Mouse (Mus musculus) midbrain, embryonic 10.5 days (tissue): ENCODE results near the gene 9930021J03Rik. TPM values are rescaled to one million over a fixed set of nuclear protein-coding genes. Genes with fewer than 3 reads are reported as not detected.
A peak's percentile ranks its signal among the peaks of the same experiment; 100 is the strongest.

ENCODE experiments used
- DNase-seq: peaks from one replicate; pipeline ENCODE4 v3.0.0-alpha.2; 2017; ENCODE audit warnings: low spot score
- H3K27ac ChIP-seq: fragments of 300-500 bp; sonication (generic); replicated peaks from 2 replicates; pipeline ENCODE4 v1.5.1; 2016; ENCODE audit warnings: mild to moderate bottlenecking
- H3K27me3 ChIP-seq: fragments of 300-500 bp; sonication (generic); 2 replicates; pipeline ENCODE4 v1.6.1; 2016; ENCODE audit warnings: low read depth, mild to moderate bottlenecking; ENCODE audit not compliant: poor library complexity, severe bottlenecking
- H3K36me3 ChIP-seq: fragments of 300-500 bp; sonication (generic); 2 replicates; pipeline ENCODE4 v1.6.1; 2016; ENCODE audit warnings: mild to moderate bottlenecking, moderate library complexity
- H3K4me1 ChIP-seq: fragments of 300-500 bp; sonication (generic); 2 replicates; pipeline ENCODE4 v1.6.1; 2016
- H3K4me3 ChIP-seq: fragments of 300-500 bp; sonication (generic); 2 replicates; pipeline ENCODE4 v1.5.1; 2016; ENCODE audit warnings: mild to moderate bottlenecking, moderate library complexity
- H3K9me3 ChIP-seq: fragments of 300-500 bp; sonication (generic); replicated peaks from 2 replicates; pipeline ENCODE4 v1.6.1; 2016; ENCODE audit warnings: mild to moderate bottlenecking
- WGBS: fragments of 180-500 bp; shearing (Covaris S2); methylation state at CpG from one replicate; pipeline ENCODE4 v1.1.7; 2016; 5-methylcytosine and 5-hydroxymethylcytosine counted together
- polyA plus RNA-seq: library from polyadenylated mRNA; unstranded; fragments of >200 nt; fragmentation: Nextera tagmentation; extraction: Ambion mirVana; gene quantifications from 2 replicates; pipeline ENCODE4 v1.2.1, GENCODE M21; 2016

Gene 9930021J03Rik
- 4.0 and 4.2 TPM in 2 replicates for polyA plus RNA-seq

GRCm38 (mm10) chr19:29805917-29806785, at the start of gene 9930021J03Rik:
Gene 9930021J03Rik, minus strand, starts transcription at chr19:29805989.
- Histone ChIP-seq H3K27me3 (no peaks in the 10 kb centered on the region), H3K9me3 (no peaks in the 10 kb centered on the region), H3K4me1 (peaks cover 33% of the 10 kb centered on the region), H3K36me3 (peaks cover 33% of the 10 kb centered on the region), H3K27ac (peak within 1 kb of the TSS; percentile 97), H3K4me3 (peak within 1 kb of the TSS; percentile 93)
- under 1% methylated on average over 68 of the region's 95 CpGs for WGBS
- peak; percentile 100 for DNase-seq

GRCm38 (mm10) chr19:29853711-29854110, 47.9 kb upstream of the 9930021J03Rik start:
- H3K27me3 ChIP-seq, result no peaks in the 10 kb centered on the region
- H3K36me3 ChIP-seq, result no peaks in the 10 kb centered on the region
- no peaks in the 10 kb centered on the region for H3K4me1 ChIP-seq
- H3K27ac ChIP-seq, result no peak overlapping the region
- 96% methylated on average over 5 of the region's 5 CpGs for WGBS
- H3K4me3 ChIP-seq, result no peak overlapping the region
- no peak for DNase-seq
- H3K9me3 ChIP-seq, result no peaks in the 10 kb centered on the region

DNA sequence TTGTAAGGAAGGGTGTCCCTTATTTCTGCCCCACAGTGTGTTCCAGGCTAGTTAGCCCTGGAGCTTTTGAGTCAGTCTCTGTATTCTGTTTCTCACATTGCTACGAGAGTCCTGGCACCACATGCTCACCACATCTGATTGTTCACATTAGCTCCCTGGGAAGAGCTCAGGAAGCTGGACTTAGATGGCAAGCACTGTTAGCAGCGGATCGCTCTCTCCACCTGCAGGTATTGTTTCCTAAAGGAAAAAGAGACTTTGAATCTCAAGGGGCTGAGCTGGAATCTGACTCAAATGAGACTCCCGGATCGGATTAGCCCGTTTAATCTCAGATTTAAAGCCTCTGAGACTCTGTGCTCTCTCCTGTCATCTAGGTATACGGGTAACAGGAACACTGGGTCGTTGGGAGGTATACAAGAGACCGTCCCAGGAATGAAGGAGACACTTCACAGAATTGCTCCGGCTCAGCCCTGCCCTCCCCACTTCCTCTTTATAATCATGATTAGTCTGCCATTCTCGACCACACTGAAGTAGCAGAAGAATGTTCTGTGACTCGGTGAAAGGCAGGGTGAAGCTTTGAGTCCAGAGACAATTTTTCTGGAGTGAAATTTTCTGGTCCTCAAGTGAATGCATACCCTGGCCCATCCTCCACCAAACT, 45.4 kb upstream of the 9930021J03Rik start:
- Histone ChIP-seq H3K36me3 (no peaks in the 10 kb centered on the region), H3K4me1 (no peaks in the 10 kb centered on the region), H3K27ac (no peak overlapping the region), H3K9me3 (no peaks in the 10 kb centered on the region), H3K4me3 (no peak overlapping the region), H3K27me3 (no peaks in the 10 kb centered on the region)
- WGBS, result 50% methylated on average over 12 of the region's 12 CpGs
- DNase-seq, result no peak

GRCm38 (mm10) chr19:29849924-29850551, 44.2 kb upstream of the 9930021J03Rik start:
- WGBS, result 85% methylated on average over 11 of the region's 11 CpGs
- H3K36me3 ChIP-seq, result no peaks in the 10 kb centered on the region
- H3K4me1 ChIP-seq, result no peaks in the 10 kb centered on the region
- no peak for DNase-seq
- no peak overlapping the region for H3K4me3 ChIP-seq
- no peak overlapping the region for H3K27ac ChIP-seq
- no peaks in the 10 kb centered on the region for H3K27me3 ChIP-seq
- no peaks in the 10 kb centered on the region for H3K9me3 ChIP-seq

GRCm38 (mm10) chr19:29844036-29844661, 38.4 kb upstream of the 9930021J03Rik start:
- no peaks in the 10 kb centered on the region for H3K9me3 ChIP-seq
- H3K27ac ChIP-seq, result peak overlapping the region; percentile 38
- no peaks in the 10 kb centered on the region for H3K27me3 ChIP-seq
- WGBS, result 65% methylated on average over 12 of the region's 12 CpGs
- no peak overlapping the region for H3K4me3 ChIP-seq
- no peak for DNase-seq
- H3K36me3 ChIP-seq, result no peaks in the 10 kb centered on the region
- peaks cover 15% of the 10 kb centered on the region for H3K4me1 ChIP-seq

DNA sequence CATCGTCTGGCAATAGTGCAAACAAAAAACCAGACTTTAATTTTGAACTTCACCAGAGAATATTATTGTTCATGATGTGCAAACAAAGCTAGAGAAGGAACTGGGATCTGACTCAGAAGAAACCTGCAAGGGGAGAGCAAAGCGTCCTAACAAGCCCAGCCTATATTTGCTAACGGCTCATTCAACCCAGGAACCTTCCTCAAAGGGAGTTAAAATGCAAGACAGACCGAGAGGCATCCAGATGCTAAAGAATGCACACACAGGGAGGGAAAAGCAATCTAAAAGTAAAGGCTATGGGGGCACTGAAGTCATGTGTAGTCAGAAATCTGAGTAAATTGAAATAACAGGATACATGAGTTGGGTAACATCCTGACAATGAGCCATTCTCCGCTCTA, 37.8 kb upstream of the 9930021J03Rik start:
- no peak overlapping the region for H3K4me3 ChIP-seq
- WGBS, result 46% methylated on average over 5 of the region's 5 CpGs
- no peaks in the 10 kb centered on the region for H3K36me3 ChIP-seq
- H3K27me3 ChIP-seq, result no peaks in the 10 kb centered on the region
- DNase-seq, result no peak
- no peaks in the 10 kb centered on the region for H3K9me3 ChIP-seq
- peaks cover 15% of the 10 kb centered on the region for H3K4me1 ChIP-seq
- no peak overlapping the region; the same call in 1 of the 2 replicates for H3K27ac ChIP-seq

- WGBS, result 88% methylated on average over 8 of the region's 8 CpGs
- Histone ChIP-seq H3K4me3 (no peak overlapping the region), H3K36me3 (no peaks in the 10 kb centered on the region), H3K27ac (no peak overlapping the region), H3K4me1 (peaks cover 15% of the 10 kb centered on the region), H3K9me3 (no peaks in the 10 kb centered on the region), H3K27me3 (no peaks in the 10 kb centered on the region)
- no peak for DNase-seq
Observed at GRCm38 (mm10) chr19:29842973-29843372, 37.2 kb upstream of the 9930021J03Rik start.

GRCm38 (mm10) chr19:29840642-29841041, 34.9 kb upstream of the 9930021J03Rik start:
- 91% methylated on average over 4 of the region's 4 CpGs for WGBS
- Histone ChIP-seq H3K4me1 (peaks cover 15% of the 10 kb centered on the region), H3K36me3 (no peaks in the 10 kb centered on the region), H3K27ac (no peak overlapping the region), H3K9me3 (no peaks in the 10 kb centered on the region), H3K27me3 (no peaks in the 10 kb centered on the region), H3K4me3 (no peak overlapping the region)
- no peak for DNase-seq

GRCm38 (mm10) chr19:29838636-29839135, 32.9 kb upstream of the 9930021J03Rik start:
- Histone ChIP-seq H3K36me3 (no peaks in the 10 kb centered on the region), H3K4me3 (no peak overlapping the region), H3K9me3 (no peaks in the 10 kb centered on the region), H3K27ac (no peak overlapping the region), H3K4me1 (peaks cover 6% of the 10 kb centered on the region), H3K27me3 (no peaks in the 10 kb centered on the region)
- 82% methylated on average over 3 of the region's 3 CpGs for WGBS
- no peak for DNase-seq

DNA sequence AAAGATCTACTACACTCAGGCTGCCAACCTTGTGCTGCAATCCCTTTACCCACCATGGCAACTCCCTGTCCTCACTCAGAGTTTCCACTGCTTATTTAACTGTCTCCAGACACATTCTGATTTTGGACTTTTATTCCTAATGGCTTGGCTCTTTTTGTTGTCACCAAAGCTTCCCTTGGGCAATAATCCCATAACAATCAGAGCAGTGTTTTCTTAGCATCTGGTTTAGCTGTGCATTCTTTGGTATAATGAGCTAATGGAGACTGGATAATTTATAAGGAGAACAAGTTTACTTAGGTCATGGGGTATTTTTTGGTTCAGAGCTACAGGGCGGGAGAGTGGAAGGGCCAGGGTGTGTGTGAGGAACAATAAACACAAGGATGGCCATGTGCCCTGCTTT, 32.4 kb upstream of the 9930021J03Rik start:
- Histone ChIP-seq H3K36me3 (no peaks in the 10 kb centered on the region), H3K27ac (no peak overlapping the region), H3K27me3 (no peaks in the 10 kb centered on the region), H3K4me1 (peaks cover 1% of the 10 kb centered on the region; the same call in 1 of the 2 replicates), H3K9me3 (no peaks in the 10 kb centered on the region), H3K4me3 (no peak overlapping the region)
- no peak for DNase-seq
- WGBS, result 81% methylated on average over 1 of the region's 1 CpGs

DNA sequence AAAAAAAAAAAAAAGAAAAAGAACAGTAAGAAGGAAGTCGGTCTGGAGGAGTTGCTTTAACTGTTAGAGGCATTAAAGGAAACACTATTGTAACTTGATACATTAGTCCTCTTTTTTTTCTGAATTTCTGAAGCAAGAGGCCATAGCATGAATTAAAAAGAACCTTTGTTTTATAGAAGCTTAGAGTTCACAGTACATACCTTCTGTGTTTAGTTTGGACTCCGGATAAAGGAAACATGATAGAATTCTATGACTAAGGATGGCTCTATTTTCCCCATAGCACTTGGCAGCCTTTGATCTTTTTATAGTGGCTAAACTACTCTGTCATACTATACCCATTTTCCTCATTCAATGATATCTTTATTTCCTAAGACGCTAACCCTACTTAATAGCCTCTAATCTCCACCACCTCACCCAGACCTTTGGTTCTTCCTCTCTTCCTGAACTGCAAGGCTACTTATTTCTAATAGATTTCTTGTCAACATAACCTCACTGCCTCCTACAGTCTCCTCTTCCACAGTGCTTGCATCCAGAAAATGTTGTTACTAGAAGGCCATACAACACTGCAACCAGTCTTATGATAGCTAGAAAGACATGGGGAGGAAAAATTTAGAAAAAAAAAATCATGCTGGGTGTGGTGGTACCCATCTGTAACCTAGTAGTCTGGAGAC, 29.7 kb upstream of the 9930021J03Rik start:
- DNase-seq, result no peak
- Histone ChIP-seq H3K9me3 (no peaks in the 10 kb centered on the region), H3K27me3 (no peaks in the 10 kb centered on the region), H3K36me3 (no peaks in the 10 kb centered on the region), H3K4me1 (no peaks in the 10 kb centered on the region), H3K27ac (no peak overlapping the region), H3K4me3 (no peak overlapping the region)
- WGBS, result 74% methylated on average over 3 of the region's 3 CpGs

GRCm38 (mm10) chr19:29830911-29831310, 25.1 kb upstream of the 9930021J03Rik start:
- Histone ChIP-seq H3K27ac (no peak overlapping the region), H3K4me3 (no peak overlapping the region), H3K36me3 (no peaks in the 10 kb centered on the region), H3K4me1 (no peaks in the 10 kb centered on the region), H3K9me3 (no peaks in the 10 kb centered on the region), H3K27me3 (no peaks in the 10 kb centered on the region)
- no peak for DNase-seq
- WGBS, result 84% methylated on average over 2 of the region's 2 CpGs
